Mouse (Mus musculus) midbrain, embryonic 11.5 days (tissue): ENCODE measurements at regions not wholly inside any gene's neighbourhood (a gene's known extent, or its start where the extent isn't known, plus 50 kb on each side); places are given as distances from the start of the nearest gene placed in this dataset.

Experiments used
- ATAC-seq: fragments of 200-750 bp; cut with Nextera tagmentation; 2 replicates; pipeline ENCODE4 v1.8.0; 2017; ENCODE audit warnings: moderate TSS enrichment, moderate library complexity; ENCODE audit not compliant: low FRiP score
- DNase-seq: peaks from one replicate; pipeline ENCODE4 v3.0.0; 2015; ENCODE audit warnings: low spot score; ENCODE audit errors: missing footprints
- H3K27ac ChIP-seq: fragments of 300-500 bp; sonication (generic); 2 replicates; pipeline ENCODE4 v1.5.1; 2014; ENCODE audit warnings: low read depth, low read length
- H3K27me3 ChIP-seq: fragments of 300-500 bp; sonication (generic); 2 replicates; pipeline ENCODE4 v1.6.1; 2014; ENCODE audit warnings: mild to moderate bottlenecking, low read length, moderate library complexity, mixed read lengths; ENCODE audit not compliant: control insufficient read depth, insufficient read depth
- H3K36me3 ChIP-seq: fragments of 300-500 bp; sonication (generic); 2 replicates; pipeline ENCODE4 v1.6.1; 2014; ENCODE audit warnings: mild to moderate bottlenecking, low read length, moderate library complexity, mixed read lengths; ENCODE audit not compliant: control insufficient read depth, insufficient read depth
- H3K4me1 ChIP-seq: fragments of 300-500 bp; sonication (generic); 2 replicates; pipeline ENCODE4 v1.6.1; 2014; ENCODE audit warnings: low read length; ENCODE audit not compliant: control insufficient read depth, insufficient read depth
- H3K4me2 ChIP-seq: fragments of 300-500 bp; sonication (generic); 2 replicates; pipeline ENCODE4 v1.6.1; 2014; ENCODE audit warnings: mild to moderate bottlenecking, moderate library complexity
- H3K4me3 ChIP-seq: fragments of 300-500 bp; sonication (generic); 2 replicates; pipeline ENCODE4 v1.5.1; 2014; ENCODE audit warnings: low read depth, low read length
- H3K9ac ChIP-seq: fragments of 300-500 bp; sonication (generic); 2 replicates; pipeline ENCODE4 v1.6.1; 2014; ENCODE audit warnings: low read length
- H3K9me3 ChIP-seq: fragments of 300-500 bp; sonication (generic); 2 replicates; pipeline ENCODE4 v1.6.1; 2016; ENCODE audit warnings: low read length; ENCODE audit not compliant: control insufficient read depth
- WGBS: fragments of 180-500 bp; shearing (Covaris S2); extraction: QIAGEN DNeasy Blood & Tissue Kit; methylation state at CpG from one replicate; pipeline ENCODE4 v1.1.7; 2014; 5-methylcytosine and 5-hydroxymethylcytosine counted together

DNA sequence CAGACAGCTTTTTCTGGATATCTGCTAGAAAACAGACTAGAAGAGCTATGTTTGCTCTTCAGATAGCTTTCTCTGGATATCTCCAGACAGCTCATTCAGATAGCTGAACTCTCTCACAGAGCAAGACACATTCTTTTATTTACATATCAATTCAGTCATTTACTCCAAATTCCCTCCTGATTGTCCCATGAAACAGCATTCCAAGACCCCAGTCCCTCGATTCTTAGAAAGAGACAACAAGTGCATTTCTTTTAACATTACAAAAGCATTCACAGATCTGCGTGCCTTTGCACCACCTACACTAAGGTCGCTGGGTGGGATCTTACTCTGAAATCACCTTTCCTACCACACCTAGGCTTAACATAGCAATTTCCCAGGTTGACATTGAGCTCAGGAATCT is 1039.5 kb upstream of the Ddx18 start:
- Histone ChIP-seq H3K4me3 (no peak overlapping the region), H3K4me2 (no peak overlapping the region), H3K9me3 (no peaks in the 10 kb centered on the region), H3K4me1 (no peaks in the 10 kb centered on the region), H3K27me3 (no peaks in the 10 kb centered on the region), H3K27ac (no peak overlapping the region), H3K36me3 (no peaks in the 10 kb centered on the region), H3K9ac (no peak overlapping the region)
- ATAC-seq, result no peak
- DNase-seq, result no peak
- WGBS, result 61% methylated on average over 3 of the region's 3 CpGs

DNA sequence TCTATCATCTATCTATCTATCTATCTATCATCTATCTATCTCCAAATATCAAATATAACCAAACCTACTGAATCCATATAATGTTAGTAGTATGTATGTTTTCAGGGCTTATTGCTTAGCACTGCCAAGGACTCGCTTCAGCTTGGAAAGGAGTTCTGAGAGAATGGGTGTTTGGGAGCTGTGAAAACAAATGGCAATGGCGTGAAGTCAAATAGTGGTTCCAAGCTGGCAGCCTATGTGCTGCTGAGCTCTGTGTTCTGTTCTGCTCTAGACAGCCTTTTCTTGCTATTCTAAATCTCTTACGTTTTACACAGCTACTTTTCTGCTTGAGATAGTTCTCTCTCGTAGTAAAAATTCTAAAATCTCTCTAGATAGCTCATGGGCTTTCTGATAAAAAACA is 1008.2 kb upstream of the Ddx18 start:
- Histone ChIP-seq H3K4me1 (no peaks in the 10 kb centered on the region), H3K27me3 (no peaks in the 10 kb centered on the region), H3K36me3 (no peaks in the 10 kb centered on the region), H3K4me2 (no peak overlapping the region), H3K9me3 (no peaks in the 10 kb centered on the region), H3K9ac (no peak overlapping the region), H3K4me3 (no peak overlapping the region), H3K27ac (no peak overlapping the region)
- WGBS, result 76% methylated on average over 4 of the region's 4 CpGs
- ATAC-seq (no peak), DNase-seq (no peak)

DNA sequence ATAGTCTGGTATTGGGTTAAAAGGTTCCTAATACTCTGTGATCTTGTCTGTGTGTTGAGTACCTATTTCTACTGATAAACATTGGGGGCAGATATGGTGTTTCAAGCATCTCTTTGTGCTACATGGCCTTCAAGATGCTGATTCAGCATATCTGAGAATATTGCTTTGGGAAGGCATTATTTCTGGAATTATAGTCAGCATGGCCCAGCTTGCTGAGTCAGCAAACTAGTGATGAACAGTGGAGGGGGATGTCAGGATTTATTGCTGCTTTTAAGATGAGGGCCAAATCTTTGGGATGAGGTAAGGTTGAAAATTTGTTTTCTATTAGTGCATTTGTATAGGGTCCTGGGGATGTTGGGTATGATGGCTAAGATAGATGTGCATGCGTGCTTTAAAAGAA is 983.8 kb upstream of the Ddx18 start:
- H3K4me1 ChIP-seq, result no peaks in the 10 kb centered on the region
- no peak for ATAC-seq
- no peaks in the 10 kb centered on the region for H3K9me3 ChIP-seq
- DNase-seq, result no peak
- H3K4me2 ChIP-seq, result no peak overlapping the region
- no peak overlapping the region for H3K4me3 ChIP-seq
- no peak overlapping the region for H3K9ac ChIP-seq
- WGBS, result 100% methylated on average over 1 of the region's 1 CpGs
- no peaks in the 10 kb centered on the region for H3K27me3 ChIP-seq
- H3K36me3 ChIP-seq, result no peaks in the 10 kb centered on the region
- H3K27ac ChIP-seq, result no peak overlapping the region

DNA sequence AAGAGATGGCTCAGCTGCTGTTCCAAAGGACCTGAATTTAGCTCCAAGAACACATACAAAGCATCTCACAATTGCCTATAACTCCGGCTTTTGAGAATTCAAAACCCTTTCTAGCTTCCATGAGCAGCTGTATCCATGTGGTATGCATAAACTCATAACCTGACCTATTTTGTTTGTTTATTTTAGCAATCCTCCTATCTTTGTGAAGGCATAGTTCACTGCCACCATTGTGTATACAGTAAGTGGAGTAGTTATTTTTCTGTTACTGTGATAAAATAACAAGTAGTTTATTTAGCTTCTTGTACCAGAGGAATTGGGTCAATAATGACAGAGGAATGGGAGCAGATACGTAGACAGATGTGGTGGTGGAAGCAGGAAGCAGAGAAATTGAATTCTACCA is 941.8 kb upstream of the Ddx18 start:
- 85% methylated on average over 2 of the region's 2 CpGs for WGBS
- Histone ChIP-seq H3K27me3 (no peaks in the 10 kb centered on the region), H3K27ac (no peak overlapping the region), H3K4me1 (no peaks in the 10 kb centered on the region), H3K4me3 (no peak overlapping the region), H3K36me3 (no peaks in the 10 kb centered on the region), H3K4me2 (no peak overlapping the region), H3K9ac (no peak overlapping the region), H3K9me3 (no peaks in the 10 kb centered on the region)
- no peak for DNase-seq
- ATAC-seq, result no peak

DNA sequence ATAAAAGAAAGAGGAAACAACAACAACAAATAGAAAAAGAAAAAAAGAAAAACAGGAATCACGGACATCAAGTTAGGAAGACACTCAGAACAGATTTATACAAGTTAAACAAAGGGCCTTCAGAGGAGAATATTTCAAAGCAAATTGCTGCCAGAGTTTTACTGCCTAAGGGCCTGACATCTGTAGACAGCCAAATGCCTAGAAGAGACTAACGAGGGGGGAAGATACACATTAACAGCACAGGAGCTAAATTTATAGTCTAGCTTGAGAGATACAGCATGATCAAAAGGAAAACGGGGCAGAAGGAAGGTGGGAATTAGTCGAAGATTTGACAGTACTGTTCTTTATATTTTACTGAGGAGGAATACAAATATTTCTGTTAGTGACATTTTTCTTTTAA is 933.9 kb upstream of the Ddx18 start:
- Histone ChIP-seq H3K4me2 (no peak overlapping the region), H3K4me3 (no peak overlapping the region), H3K36me3 (no peaks in the 10 kb centered on the region), H3K27ac (no peak overlapping the region), H3K9ac (no peak overlapping the region), H3K4me1 (no peaks in the 10 kb centered on the region), H3K9me3 (no peaks in the 10 kb centered on the region), H3K27me3 (no peaks in the 10 kb centered on the region)
- ATAC-seq (no peak), DNase-seq (no peak)
- WGBS, result 79% methylated on average over 4 of the region's 4 CpGs

DNA sequence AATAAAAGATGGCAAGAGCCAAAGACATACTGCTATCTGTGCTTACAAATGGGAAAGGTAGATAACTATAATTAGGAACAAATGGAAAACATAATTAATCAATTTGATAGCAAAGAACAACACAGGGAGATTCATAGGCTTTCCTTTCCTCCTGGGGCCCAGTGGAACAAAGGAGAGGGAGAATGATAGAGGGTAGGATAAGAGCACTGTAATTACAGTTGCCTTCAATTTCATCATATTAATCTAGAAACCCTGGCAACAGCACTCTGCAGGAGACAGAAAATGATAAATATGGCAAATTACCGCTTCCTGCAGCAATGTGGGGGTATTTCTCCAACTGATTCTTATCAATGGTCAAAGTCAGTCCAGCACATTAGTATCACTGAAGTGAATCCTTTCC is 910.2 kb upstream of the Ddx18 start:
- 75% methylated on average over 1 of the region's 1 CpGs for WGBS

DNA sequence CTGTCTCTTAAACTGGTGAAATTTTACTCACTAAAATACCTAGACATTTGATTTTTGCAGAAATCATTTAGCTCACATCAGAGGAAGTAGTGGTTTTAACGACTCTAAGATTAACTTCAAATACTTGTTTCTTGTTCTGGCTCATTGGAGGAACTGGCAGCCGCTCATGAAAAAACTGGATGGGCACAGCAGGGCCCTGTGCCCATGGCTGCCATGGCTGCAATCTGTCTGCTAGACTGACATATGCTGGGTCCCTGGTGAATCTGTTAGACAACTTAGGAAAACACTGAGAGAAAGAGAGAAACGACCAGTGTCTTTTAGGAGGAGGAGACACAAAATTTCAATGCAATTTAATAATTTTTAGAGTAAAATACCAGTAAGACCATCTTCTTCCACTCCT is 896.1 kb upstream of the Ddx18 start:
- 87% methylated on average over 3 of the region's 3 CpGs for WGBS
- no peak overlapping the region for H3K4me2 ChIP-seq
- no peak overlapping the region for H3K27ac ChIP-seq
- no peak overlapping the region for H3K4me3 ChIP-seq
- no peaks in the 10 kb centered on the region for H3K27me3 ChIP-seq
- DNase-seq (no peak), ATAC-seq (no peak)
- no peaks in the 10 kb centered on the region for H3K4me1 ChIP-seq
- no peaks in the 10 kb centered on the region for H3K9me3 ChIP-seq
- no peak overlapping the region for H3K9ac ChIP-seq
- no peaks in the 10 kb centered on the region for H3K36me3 ChIP-seq

More for the DNA sequence above, 910.2 kb upstream of the Ddx18 start:
- Histone ChIP-seq H3K36me3 (no peaks in the 10 kb centered on the region), H3K4me3 (no peak overlapping the region), H3K9ac (no peak overlapping the region), H3K4me2 (no peak overlapping the region), H3K9me3 (no peaks in the 10 kb centered on the region), H3K27ac (no peak overlapping the region), H3K27me3 (no peaks in the 10 kb centered on the region), H3K4me1 (no peaks in the 10 kb centered on the region)
- no peak for DNase-seq
- no peak for ATAC-seq

DNA sequence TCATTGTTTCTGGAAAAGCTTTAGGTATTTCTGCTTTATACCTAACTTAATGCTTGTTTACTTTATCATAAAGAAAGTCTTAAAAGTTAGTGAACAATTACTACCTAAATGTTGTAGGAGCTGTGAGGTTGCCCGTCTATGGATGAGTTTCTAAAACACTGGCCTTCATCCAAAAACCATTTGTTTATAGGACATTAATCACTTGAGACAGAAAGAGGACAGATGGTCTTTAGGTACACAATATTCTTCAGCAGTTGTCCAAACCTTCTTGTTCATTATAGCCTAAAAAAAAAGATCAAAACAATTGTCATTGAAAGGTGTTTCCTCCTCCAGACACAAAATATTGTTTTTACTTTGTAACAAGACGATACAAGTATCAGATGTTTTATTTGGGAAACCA is 891.3 kb upstream of the Ddx18 start:
- H3K36me3 ChIP-seq, result no peaks in the 10 kb centered on the region
- DNase-seq (no peak), ATAC-seq (no peak)
- no peaks in the 10 kb centered on the region for H3K4me1 ChIP-seq
- no peak overlapping the region for H3K4me3 ChIP-seq
- 90% methylated on average over 2 of the region's 2 CpGs for WGBS
- no peak overlapping the region for H3K9ac ChIP-seq
- H3K4me2 ChIP-seq, result no peak overlapping the region
- no peaks in the 10 kb centered on the region for H3K27me3 ChIP-seq
- H3K27ac ChIP-seq, result no peak overlapping the region
- H3K9me3 ChIP-seq, result no peaks in the 10 kb centered on the region

DNA sequence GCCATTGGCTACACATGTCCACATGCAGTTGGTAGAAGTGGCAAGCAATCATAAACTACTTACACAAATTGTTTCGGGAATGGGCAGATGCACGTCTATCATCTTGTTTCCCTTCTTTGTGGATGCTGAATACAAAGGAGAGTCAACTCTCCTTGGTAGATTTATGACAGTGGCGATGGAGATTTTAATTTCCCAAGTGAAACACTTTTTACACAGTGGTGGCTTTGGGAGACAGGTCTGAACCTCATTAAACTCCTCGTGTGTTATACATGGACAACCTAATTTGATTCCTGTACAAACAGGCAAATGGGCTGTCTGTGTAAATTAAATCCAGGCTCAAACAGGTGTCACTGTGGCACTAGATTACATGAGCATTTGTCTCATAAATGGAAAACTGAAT is 887.1 kb upstream of the Ddx18 start:
- DNase-seq (no peak), ATAC-seq (no peak)
- no peaks in the 10 kb centered on the region for H3K27me3 ChIP-seq
- no peak overlapping the region for H3K27ac ChIP-seq
- H3K4me2 ChIP-seq, result no peak overlapping the region
- no peak overlapping the region for H3K4me3 ChIP-seq
- H3K9me3 ChIP-seq, result no peaks in the 10 kb centered on the region
- H3K9ac ChIP-seq, result no peak overlapping the region
- no peaks in the 10 kb centered on the region for H3K4me1 ChIP-seq
- no peaks in the 10 kb centered on the region for H3K36me3 ChIP-seq
- WGBS, result 85% methylated on average over 4 of the region's 4 CpGs

DNA sequence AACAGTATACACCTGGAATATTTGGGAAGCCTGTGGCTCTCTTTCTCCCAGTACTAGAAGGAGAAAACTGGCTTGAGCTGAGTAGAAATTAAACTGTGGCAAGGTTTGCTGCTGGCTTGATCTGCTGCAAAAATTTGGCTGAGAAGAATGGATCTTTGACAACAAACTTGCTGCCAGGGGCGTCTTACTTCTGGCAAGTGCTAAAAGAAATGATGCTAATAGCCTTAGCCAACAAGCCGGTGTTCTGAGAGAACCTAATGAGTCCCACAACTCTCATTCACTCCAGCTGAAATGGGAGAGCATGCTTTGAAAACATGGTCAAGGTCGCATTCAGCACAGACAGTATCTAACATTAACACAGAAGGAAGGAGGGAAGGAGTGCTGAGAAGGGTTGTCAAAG is 885.8 kb upstream of the Ddx18 start:
- Histone ChIP-seq H3K4me3 (no peak overlapping the region), H3K4me2 (no peak overlapping the region), H3K4me1 (no peaks in the 10 kb centered on the region), H3K9ac (no peak overlapping the region), H3K27ac (no peak overlapping the region), H3K9me3 (no peaks in the 10 kb centered on the region), H3K27me3 (no peaks in the 10 kb centered on the region), H3K36me3 (no peaks in the 10 kb centered on the region)
- 72% methylated on average over 3 of the region's 3 CpGs for WGBS
- ATAC-seq (no peak), DNase-seq (no peak)
